Mouse (Mus musculus): Measurements from ENCODE around the gene Sowaha.

The Sowaha gene

GRCm38 (mm10) chr11:53505026-53505663 is 25.1 kb upstream of the Sowaha start:
- in situ Hi-C loops (cut with MboI, MseI), result no loop called here

DNA sequence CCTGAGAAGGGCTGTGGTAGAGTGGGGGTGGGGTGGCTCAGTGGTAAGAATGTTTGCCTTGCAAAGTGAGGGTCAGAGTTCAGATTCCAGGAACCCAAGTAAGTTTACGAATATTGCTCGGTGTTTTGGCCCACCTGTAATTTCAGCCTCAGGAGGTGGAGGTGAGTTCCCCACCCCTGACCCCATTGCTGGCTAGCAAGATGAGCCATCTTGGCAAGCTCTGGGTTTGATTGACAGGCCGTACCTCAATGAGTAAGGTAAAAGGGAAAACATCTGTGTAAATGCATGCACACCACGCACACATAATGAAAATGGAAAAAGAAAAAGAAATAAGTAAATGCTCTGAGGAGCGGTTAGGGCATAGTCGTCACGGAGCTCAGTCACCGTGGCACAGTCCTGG is 24.3 kb upstream of the Sowaha start:
- in situ Hi-C loops (cut with MboI, MseI), result no loop called here

DNA sequence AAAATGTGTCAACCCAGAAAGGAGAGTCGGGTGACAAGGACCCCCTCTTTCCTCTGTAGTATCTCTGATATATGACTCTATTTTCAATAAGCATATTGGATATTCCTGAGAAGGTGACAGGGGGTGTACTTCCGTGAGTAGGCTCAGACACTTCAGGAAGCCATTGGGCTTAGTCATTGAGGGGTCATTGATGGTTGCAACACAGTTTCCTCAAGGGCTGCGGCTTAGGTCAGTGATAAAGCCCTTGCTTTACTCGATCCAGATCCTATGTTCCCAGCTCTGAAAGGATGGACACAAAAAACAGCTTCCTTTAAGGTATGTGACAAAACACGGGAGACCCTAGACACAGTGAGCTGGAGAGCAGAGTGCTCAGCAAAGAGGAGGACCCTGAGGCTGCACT is 23.7 kb upstream of the Sowaha start:
- in situ Hi-C loops (cut with MboI, MseI), result no loop called here

GRCm38 (mm10) chr11:53502039-53502765 is 22.1 kb upstream of the Sowaha start:
- in situ Hi-C loops (cut with MboI, MseI), result no loop called here

DNA sequence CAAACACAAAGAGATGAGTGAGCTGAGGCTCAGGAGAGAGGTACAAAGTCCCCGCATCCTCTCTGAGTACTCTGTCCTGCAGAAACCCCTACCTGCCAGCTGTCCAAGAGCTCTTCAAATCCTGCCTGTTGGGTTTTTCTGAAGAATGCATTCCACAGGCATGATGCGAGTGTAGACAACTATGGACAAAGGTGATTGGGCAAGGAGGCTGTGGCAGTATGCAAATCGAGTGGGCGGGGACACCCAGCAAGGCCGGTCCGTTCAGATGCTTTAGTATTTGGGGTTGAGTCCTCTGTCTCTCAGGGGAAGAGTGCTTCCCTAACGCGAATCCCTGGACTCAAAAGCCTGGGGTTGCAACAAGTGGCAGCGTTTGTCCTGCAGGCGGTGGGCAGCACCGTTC is 20.5 kb upstream of the Sowaha start:
- in situ Hi-C loops (cut with MboI, MseI), result no loop called here

GRCm38 (mm10) chr11:53496946-53497345 is 16.9 kb upstream of the Sowaha start:
- in situ Hi-C loops (cut with MboI, MseI), result no loop called here

DNA sequence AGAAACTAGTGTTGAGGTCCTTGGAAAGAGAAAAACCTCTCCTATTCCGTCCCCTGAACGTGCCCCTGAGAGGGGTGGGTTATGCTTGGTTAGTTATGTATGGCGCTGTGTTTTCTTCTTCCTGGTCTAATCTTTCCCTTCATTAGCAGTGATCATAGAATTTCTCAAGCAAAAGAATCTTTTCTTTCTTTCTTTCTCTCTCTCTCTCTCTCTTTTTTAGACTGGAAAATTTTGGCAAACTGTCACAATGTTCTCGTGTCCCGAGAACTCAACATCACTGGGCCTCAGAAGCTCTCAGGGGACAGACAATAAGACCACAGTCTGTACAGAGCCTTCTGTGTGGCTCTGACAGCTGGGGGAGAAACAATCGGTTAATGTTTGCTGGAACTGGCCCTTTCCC is 15.3 kb upstream of the Sowaha start:
- in situ Hi-C loops (cut with MboI, MseI), result no loop called here

DNA sequence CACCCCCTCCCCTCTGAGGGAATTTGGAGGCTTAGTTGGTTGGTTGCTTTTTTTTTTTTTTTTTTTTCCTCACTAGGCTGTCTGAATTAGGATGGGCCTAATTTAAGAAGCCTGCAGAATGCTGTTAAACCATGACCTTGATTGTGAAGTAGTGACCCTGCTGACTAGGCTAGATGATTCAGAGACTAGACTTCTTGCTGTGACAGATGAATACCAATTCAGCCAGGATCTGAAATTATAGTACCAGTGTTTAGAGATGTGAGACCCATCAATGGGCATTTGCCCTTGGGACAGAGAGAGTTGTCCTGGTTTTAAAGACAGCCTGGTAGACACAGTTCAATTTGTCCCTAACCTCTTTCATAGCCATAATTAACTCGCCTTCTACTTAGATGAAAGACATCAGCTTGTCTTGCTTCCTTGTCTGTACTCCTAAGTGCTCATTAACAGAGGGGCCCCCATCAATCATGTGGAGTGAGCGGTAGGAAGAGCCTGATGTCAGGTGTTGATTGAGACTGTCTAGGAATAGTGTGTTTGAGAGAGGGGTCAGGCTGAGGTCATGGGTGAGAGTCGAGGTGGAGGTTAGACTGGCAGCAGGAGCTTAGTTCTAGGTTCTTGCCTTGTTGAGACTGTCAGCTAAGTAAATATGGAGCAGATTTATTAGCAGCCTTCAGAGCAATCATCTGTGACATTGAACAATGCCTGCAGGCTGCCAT is 13.3 kb upstream of the Sowaha start:
- in situ Hi-C loops (cut with MboI, MseI), result no loop called here

DNA sequence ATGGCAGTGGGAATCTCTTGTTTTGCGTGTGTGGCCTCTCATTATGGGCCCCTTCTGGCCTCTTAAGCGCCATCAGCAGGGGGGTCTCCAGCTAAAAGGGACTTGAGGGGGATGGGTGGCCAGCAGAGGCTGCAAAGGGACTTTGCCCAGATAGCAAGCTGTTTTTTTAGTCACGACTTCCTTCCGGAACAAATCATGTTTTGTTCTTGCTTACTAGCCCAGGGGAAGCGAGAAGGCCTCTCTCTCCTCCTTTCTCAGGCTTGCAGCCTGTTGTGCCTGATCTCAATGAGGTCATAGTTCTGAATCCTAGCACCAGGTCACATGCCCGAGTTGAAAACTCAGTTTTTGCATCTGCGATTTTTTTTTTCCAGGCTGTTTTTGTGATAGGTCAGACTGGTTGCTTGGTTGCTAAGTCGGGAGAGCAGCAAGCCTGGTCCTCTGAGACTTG is 11.9 kb upstream of the Sowaha start:
- in situ Hi-C loops (cut with MboI, MseI), result no loop called here

DNA sequence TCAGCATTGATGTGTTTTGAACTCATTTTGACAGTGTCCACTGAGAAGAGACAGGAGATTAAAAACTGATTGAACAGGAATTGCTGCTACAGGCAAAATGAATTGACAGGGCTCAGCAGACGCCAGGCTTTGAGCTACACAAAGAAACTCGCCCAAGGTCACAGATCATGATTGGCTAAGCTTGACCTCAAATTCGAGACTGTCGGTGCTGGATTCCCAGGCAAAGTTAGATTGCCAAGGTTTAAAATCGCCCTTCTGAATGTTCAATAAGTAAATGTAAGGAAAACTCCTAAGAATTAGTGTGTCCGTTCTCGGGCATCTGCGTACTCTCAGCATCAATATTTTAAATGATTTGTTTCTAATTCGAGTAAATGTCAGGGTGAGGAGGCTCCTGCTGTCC is 9.3 kb upstream of the Sowaha start:
- in situ Hi-C loops (cut with MboI, MseI), result no loop called here

- in situ Hi-C loops (cut with MboI, MseI), result no loop called here
Observed at GRCm38 (mm10) chr11:53489007-53489406, 8.9 kb upstream of the Sowaha start.

- in situ Hi-C loops (cut with MboI, MseI), result no loop called here
Observed at GRCm38 (mm10) chr11:53486822-53487594, 6.9 kb upstream of the Sowaha start.

DNA sequence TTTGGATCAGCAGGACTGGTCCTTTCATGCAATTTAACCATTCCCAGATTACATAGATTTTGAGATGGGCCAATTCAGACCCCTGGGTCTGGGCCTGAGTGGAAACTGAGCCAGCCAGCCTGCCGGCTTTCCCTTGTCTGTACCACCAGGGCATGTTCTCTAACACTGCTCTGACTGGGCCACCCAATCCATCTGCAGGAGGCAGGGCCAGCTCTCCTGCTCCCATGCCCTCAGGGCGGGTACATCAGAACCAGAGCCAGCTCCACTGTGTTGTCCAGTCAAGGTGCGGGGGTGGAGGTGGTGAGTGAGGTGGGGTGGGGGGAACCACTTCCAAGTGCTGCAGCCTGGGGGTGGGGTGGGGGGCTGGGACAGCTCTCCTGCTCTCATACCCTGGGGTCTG is 6.3 kb upstream of the Sowaha start:
- in situ Hi-C loops (cut with MboI, MseI), result no loop called here

- in situ Hi-C loops (cut with MboI, MseI), result no loop called here
Observed at GRCm38 (mm10) chr11:53485719-53486118, 5.6 kb upstream of the Sowaha start.

DNA sequence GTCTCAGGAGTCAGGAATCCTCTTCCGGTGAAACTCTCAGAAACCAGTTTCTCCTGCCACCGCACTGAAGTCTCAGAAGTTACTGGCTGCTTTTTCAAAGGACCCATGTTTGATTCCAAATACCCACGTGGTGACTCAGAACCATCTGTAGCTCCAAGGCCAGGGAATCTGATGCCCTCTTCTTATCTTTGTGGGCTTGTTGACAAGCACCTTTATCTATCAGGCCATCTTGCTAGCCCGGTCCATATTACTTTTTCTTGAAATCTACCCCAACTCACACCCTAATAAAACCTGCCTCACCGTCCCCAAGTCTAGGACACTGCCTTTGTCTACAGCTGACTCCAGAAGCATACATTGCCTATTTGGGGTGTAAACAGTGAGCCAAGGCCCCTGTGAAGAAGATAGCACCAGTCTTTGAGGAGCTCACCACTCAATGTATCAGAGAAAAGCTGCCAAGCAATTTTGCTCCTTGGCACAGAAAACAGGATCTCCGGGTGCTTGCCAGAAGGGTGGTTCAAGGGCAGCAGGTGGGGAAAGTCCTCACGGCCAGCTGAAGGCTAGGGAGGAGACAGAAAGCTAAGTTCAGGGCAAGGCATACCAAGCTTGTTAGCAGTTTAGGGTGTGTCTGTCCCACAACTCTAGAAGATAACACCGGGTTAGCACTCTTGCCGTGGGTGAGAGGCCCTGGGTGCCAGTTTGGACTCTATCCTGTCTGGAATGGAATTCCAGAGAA is 3.3 kb upstream of the Sowaha start:
- in situ Hi-C loops (cut with MboI, MseI), result no loop called here

DNA sequence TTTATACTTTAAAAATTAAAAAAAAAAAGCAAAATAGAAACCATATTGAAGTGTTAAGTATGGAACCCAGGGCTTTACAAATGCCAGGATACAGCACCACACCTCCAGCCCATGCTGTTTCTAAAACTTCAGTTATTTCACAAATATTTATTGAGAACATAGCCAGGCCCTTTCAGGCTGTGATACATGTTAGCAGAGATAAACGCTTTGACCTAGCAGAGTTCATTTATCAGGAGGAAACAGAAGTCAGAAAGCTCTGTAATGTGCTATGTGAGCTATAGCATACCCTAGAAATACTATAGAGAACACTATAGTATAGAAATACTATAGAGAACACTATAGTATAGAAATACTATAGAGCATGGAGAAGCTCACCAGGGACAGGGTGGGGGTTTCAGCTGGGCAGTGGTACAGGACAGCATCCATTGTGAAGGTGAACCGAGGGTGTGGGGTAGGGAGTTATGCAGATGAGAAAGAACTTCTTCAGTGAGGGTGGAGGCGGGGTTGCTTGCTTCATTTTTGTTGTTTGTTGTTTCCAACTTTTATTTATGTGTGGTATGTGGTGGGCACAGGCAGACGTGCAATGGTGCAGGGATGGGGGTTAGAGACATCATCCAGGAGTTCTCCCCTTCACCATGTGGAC is 1.1 kb upstream of the Sowaha start:
- in situ Hi-C loops (cut with MboI, MseI), result no loop called here

DNA sequence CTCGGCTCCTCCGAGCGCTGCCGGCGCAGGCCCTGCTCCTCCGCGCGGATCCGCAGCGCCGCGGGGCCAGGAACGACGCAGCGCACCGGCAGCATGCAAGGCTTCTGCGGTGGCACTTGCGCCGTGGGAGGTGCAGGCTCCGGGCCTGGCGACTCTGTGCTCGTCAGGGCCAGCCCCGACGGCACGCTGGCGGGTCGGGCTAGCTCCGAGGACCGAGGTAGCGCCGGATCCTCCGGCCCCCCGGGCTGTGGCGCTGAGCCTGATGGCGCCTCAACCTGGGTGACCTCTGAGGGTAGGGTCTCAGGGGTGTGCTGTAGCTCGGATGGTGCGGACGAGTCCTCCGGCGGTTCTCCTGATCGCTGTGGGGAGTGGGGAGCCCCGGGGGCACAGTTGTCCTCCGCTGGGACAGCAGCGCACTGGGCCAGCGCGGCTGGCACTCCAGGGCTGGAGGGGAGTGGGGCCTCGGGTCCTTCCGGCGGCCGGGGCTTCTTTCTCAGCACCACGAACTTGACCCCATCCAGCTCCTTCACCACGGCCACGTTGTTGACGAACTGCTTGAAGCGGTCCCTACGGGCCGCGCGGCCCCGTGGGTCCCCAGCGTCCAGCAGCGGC is 797 bp downstream of the Sowaha start:
- in situ Hi-C loops (cut with MboI, MseI), result no loop called here

GRCm38 (mm10) chr11:53478383-53479170 is 1.5 kb downstream of the Sowaha start:
- in situ Hi-C loops (cut with MboI, MseI), result no loop called here

DNA sequence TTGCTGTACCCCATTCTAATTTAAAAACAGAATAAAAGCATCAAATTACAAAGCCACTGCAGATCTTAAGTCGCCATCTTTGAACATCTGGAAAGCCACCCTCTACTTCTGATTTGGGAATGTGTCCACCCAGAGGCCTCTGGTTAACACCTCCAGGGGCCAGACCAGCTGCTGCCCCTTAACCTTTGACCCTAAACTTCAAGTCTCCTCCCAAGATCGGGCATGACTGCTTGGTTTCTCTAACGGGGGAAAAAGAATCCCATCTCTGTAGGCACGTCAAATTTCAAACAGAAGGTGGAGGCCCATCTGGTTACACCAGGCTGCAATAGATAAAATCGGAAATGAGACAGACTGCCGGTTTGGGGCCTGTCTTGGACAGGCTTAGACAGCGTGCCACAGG is 2.2 kb downstream of the Sowaha start:
- in situ Hi-C loops (cut with MboI, MseI), result no loop called here

- in situ Hi-C loops (cut with MboI, MseI), result no loop called here
Observed at GRCm38 (mm10) chr11:53475620-53476019, 4.5 kb downstream of the Sowaha start.
